Mouse (Mus musculus) intestine, embryonic 16.5 days (tissue): ENCODE measurements around the gene BC003965. TPM values are rescaled to one million over a fixed set of nuclear protein-coding genes. Genes with fewer than 3 reads are reported as not detected.
"Not testable (repeated sequence)": the region's sequence is repeated elsewhere in the genome, so short reads cannot be mapped to it uniquely, and the experiment has no call there.

Experiments
- ATAC-seq: fragments of 200-750 bp; cut with Nextera tagmentation; 2 replicates; pipeline ENCODE4 v1.8.0; 2017; ENCODE audit warnings: moderate TSS enrichment, moderate library complexity
- H3K27ac ChIP-seq: fragments of 300-500 bp; sonication (generic); 2 replicates; pipeline ENCODE4 v1.5.1; 2014; ENCODE audit warnings: mild to moderate bottlenecking, low read length
- H3K27me3 ChIP-seq: fragments of 300-500 bp; sonication (generic); replicated peaks from 2 replicates; pipeline ENCODE4 v1.6.1; 2014; ENCODE audit warnings: low read length, control low read depth, mixed read lengths; ENCODE audit not compliant: control insufficient read depth, insufficient read depth
- H3K36me3 ChIP-seq: fragments of 300-500 bp; sonication (generic); 2 replicates; pipeline ENCODE4 v1.6.1; 2014; ENCODE audit warnings: low read length, control low read depth; ENCODE audit not compliant: control insufficient read depth, insufficient read depth
- H3K4me1 ChIP-seq: fragments of 300-500 bp; sonication (generic); 2 replicates; pipeline ENCODE4 v1.6.1; 2014; ENCODE audit warnings: low read length, control low read depth, mixed read lengths; ENCODE audit not compliant: control insufficient read depth, insufficient read depth
- H3K4me2 ChIP-seq: fragments of 300-500 bp; sonication (generic); 2 replicates; pipeline ENCODE4 v1.6.1; 2014; ENCODE audit warnings: low read depth, low read length, control low read depth
- H3K4me3 ChIP-seq: fragments of 300-500 bp; sonication (generic); 2 replicates; pipeline ENCODE4 v1.5.1; 2014; ENCODE audit warnings: mild to moderate bottlenecking, low read length
- H3K9ac ChIP-seq: fragments of 300-500 bp; sonication (generic); 2 replicates; pipeline ENCODE4 v1.6.1; 2014; ENCODE audit warnings: low read depth, low read length
- H3K9me3 ChIP-seq: fragments of 300-500 bp; sonication (generic); 2 replicates; pipeline ENCODE4 v1.6.1; 2016; ENCODE audit warnings: low read length, control low read depth; ENCODE audit not compliant: control insufficient read depth
- WGBS: fragments of 180-500 bp; shearing (Covaris S2); extraction: QIAGEN DNeasy Blood & Tissue Kit; methylation state at CpG from one replicate; pipeline ENCODE4 v1.1.7; 2014; 5-methylcytosine and 5-hydroxymethylcytosine counted together
- polyA plus RNA-seq: library from polyadenylated mRNA; unstranded; fragments of >200 nt; fragmentation: Nextera tagmentation; extraction: Ambion mirVana; gene quantifications from 2 replicates; pipeline ENCODE4 v1.2.1, GENCODE M21; 2015

Gene BC003965
- polyA plus RNA-seq, 1 experiment from 2014 or later, result 39.7 TPM

- Histone ChIP-seq H3K4me1 (no peaks in the 10 kb centered on the region), H3K27ac (no peak overlapping the region), H3K27me3 (no peaks in the 10 kb centered on the region), H3K4me3 (no peak overlapping the region), H3K9me3 (no peaks in the 10 kb centered on the region), H3K4me2 (no peak overlapping the region), H3K9ac (no peak overlapping the region), H3K36me3 (peaks cover 19% of the 10 kb centered on the region; the same call in 1 of the 2 replicates)
- no peak for ATAC-seq
- WGBS, result 84% methylated on average over 15 of the region's 15 CpGs
Observed at GRCm38 (mm10) chr17:25210680-25211466, 26.5 kb downstream of the BC003965 start.

GRCm38 (mm10) chr17:25211705-25212104 lies 27.4 kb downstream of the BC003965 start:
- Histone ChIP-seq H3K4me2 (no peak overlapping the region), H3K27me3 (no peaks in the 10 kb centered on the region), H3K4me3 (no peak overlapping the region), H3K4me1 (no peaks in the 10 kb centered on the region), H3K27ac (no peak overlapping the region), H3K36me3 (peaks cover 21% of the 10 kb centered on the region; the same call in 1 of the 2 replicates), H3K9me3 (no peaks in the 10 kb centered on the region), H3K9ac (no peak overlapping the region)
- WGBS, result 84% methylated on average over 4 of the region's 4 CpGs
- no peak for ATAC-seq

GRCm38 (mm10) chr17:25215431-25215830 lies 31.1 kb downstream of the BC003965 start:
- no peaks in the 10 kb centered on the region for H3K9me3 ChIP-seq
- H3K36me3 ChIP-seq, result peaks cover 13% of the 10 kb centered on the region; the same call in 1 of the 2 replicates
- H3K9ac ChIP-seq, result no peak overlapping the region
- 90% methylated on average over 3 of the region's 3 CpGs for WGBS
- no peaks in the 10 kb centered on the region for H3K4me1 ChIP-seq
- H3K27ac ChIP-seq, result no peak overlapping the region
- no peaks in the 10 kb centered on the region for H3K27me3 ChIP-seq
- no peak for ATAC-seq
- no peak overlapping the region for H3K4me3 ChIP-seq
- H3K4me2 ChIP-seq, result no peak overlapping the region

GRCm38 (mm10) chr17:25218967-25219366 lies 34.6 kb downstream of the BC003965 start:
- Histone ChIP-seq H3K27me3 (no peaks in the 10 kb centered on the region), H3K9me3 (no peaks in the 10 kb centered on the region), H3K4me2 (no peak overlapping the region), H3K4me1 (peaks cover 11% of the 10 kb centered on the region), H3K4me3 (no peak overlapping the region), H3K36me3 (peaks cover 9% of the 10 kb centered on the region; the same call in 1 of the 2 replicates), H3K9ac (no peak overlapping the region), H3K27ac (no peak overlapping the region)
- ATAC-seq, result no peak
- 88% methylated on average over 9 of the region's 9 CpGs for WGBS

- no peak overlapping the region for H3K9ac ChIP-seq
- H3K27ac ChIP-seq, result no peak overlapping the region
- no peak for ATAC-seq
- WGBS, result 93% methylated on average over 15 of the region's 15 CpGs
- no peak overlapping the region for H3K4me3 ChIP-seq
- no peaks in the 10 kb centered on the region for H3K27me3 ChIP-seq
- no peak overlapping the region for H3K4me2 ChIP-seq
- H3K4me1 ChIP-seq, result peaks cover 11% of the 10 kb centered on the region
- no peaks in the 10 kb centered on the region for H3K9me3 ChIP-seq
- H3K36me3 ChIP-seq, result peaks cover 6% of the 10 kb centered on the region; the same call in 1 of the 2 replicates
Observed at GRCm38 (mm10) chr17:25219492-25220295, 35.3 kb downstream of the BC003965 start.

- no peak overlapping the region for H3K4me3 ChIP-seq
- no peak for ATAC-seq
- no peaks in the 10 kb centered on the region for H3K9me3 ChIP-seq
- peaks cover 11% of the 10 kb centered on the region for H3K4me1 ChIP-seq
- no peak overlapping the region for H3K27ac ChIP-seq
- peaks cover 3% of the 10 kb centered on the region; the same call in 1 of the 2 replicates for H3K36me3 ChIP-seq
- no peaks in the 10 kb centered on the region for H3K27me3 ChIP-seq
- 88% methylated on average over 1 of the region's 1 CpGs for WGBS
- H3K4me2 ChIP-seq, result no peak overlapping the region
- H3K9ac ChIP-seq, result no peak overlapping the region
Observed at GRCm38 (mm10) chr17:25220746-25221145, 36.4 kb downstream of the BC003965 start.

GRCm38 (mm10) chr17:25221821-25222503 lies 37.6 kb downstream of the BC003965 start:
- Histone ChIP-seq H3K27ac (no peak overlapping the region), H3K9me3 (no peaks in the 10 kb centered on the region), H3K9ac (peak overlapping the region; percentile 60), H3K4me2 (peak overlapping the region; percentile 75), H3K27me3 (no peaks in the 10 kb centered on the region), H3K4me3 (peak overlapping the region; percentile 47), H3K36me3 (no peaks in the 10 kb centered on the region), H3K4me1 (peaks cover 11% of the 10 kb centered on the region)
- ATAC-seq, result peak; percentile 90
- 2% methylated on average over 24 of the region's 30 CpGs for WGBS

- peak overlapping the region; percentile 34; the same call in 1 of the 2 replicates for H3K9ac ChIP-seq
Observed at GRCm38 (mm10) chr17:25222504-25222940, 38.2 kb downstream of the BC003965 start.

More at GRCm38 (mm10) chr17:25222504-25222940, 38.2 kb downstream of the BC003965 start:
- H3K4me2 ChIP-seq, result peak overlapping the region; percentile 55
- H3K27ac ChIP-seq, H3K27me3 ChIP-seq, H3K9me3 ChIP-seq, H3K36me3 ChIP-seq: not testable (repeated sequence)
- ATAC-seq, result peak; percentile 92
- 18% methylated on average over 15 of the region's 28 CpGs for WGBS
- peaks cover 11% of the 10 kb centered on the region for H3K4me1 ChIP-seq
- peak overlapping the region; percentile 34 for H3K4me3 ChIP-seq
